Mouse (Mus musculus) heart, postnatal 10 days (tissue): ENCODE measurements around the gene Serpinb9. TPM values are rescaled to one million over a fixed set of nuclear protein-coding genes. Genes with fewer than 3 reads are reported as not detected.
"Not testable (repeated sequence)": the region's sequence is repeated elsewhere in the genome, so short reads cannot be mapped to it uniquely, and the experiment has no call there.

ENCODE experiments used
- DNase-seq, 2 experiments: peaks; one replicate each; pipeline ENCODE4 v3.0.0; 2021
- intact Hi-C: fragments of 180-260 bp; cut with DNase I; formaldehyde crosslinking; loops from one replicate; pipeline ENCODE4 v1.15.1; 2025
- total RNA-seq, 2 experiments: library from RNA; stranded (reverse); gene quantifications; 2 replicates each; pipeline ENCODE4 v1.2.3; 2021

The Serpinb9 gene
- total RNA-seq = 10 to 100 TPM in 1 of 2 experiments, 1 to 10 TPM in 1; 6.9 to 10.1 TPM

GRCm38 (mm10) chr13:33002950-33003349 is at the start of gene Serpinb9:
TSS of gene Serpinb9 (plus strand) at chr13:33003250.
- intact Hi-C loops = no loop called here
- no peak for DNase-seq

- DNase-seq = no peak
- intact Hi-C loops = no loop called here
These were observed 46.5 kb upstream of the Serpinb9 start for GRCm38 (mm10) chr13:32956537-32956936.

DNA sequence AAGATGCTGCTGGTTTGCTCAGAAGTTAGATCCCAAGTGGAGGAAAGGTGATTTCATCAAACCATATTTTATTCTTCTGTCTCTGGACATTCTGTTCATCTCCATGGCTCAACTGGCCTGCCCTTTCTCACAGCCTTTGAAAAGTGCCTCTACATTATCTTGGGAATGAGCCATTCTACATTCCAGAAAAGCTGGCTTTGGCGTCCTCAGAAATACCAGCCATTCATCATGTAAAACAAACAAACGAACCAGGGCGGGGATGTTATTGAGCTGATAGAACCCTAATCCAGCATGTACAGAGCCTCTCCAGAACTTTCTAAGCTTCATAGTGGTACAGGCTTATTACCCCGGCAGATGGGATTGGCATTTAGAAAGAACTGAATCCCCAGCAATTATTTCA is 45.1 kb upstream of the Serpinb9 start:
- DNase-seq = peak in 1 of 2 experiments; percentile 30
- intact Hi-C loops = no loop called here

- intact Hi-C loops, DNase-seq: not testable (repeated sequence)
These were observed 44.5 kb upstream of the Serpinb9 start for GRCm38 (mm10) chr13:32958521-32958920.

DNA sequence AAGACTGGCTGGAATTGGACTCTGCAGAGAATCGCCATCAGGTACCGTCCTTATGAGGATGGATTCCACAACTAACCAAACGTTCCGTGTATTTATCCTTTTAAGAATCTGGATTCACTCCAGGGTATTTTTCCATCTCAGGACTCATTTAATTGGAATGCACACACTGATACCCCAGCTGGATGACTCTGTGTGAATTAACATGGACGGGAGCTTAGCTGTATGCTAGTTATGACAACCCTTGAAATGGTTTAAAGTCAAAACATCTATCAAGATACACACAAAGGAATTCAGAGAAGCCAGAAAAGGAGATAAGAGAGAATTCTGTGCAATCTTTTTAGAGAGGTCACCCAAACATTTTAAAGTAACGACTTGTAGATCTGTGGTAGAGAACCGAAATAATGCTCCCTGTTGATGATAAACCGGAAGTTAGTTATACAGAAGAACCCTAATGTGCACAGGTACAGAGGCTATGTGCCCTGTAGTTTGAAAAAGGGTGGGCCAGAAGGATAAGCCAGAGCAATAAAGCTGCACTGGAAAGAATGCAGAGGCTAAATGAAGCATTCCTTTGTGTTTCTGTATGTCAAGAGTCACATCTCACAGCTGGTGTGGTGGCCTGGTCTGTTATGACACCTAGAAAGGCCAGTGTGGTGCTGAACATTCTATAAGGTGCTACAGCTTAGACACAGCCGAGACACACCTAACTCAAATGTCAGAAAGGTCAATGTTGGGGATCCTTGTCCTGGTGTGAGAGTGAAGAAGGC is 38.9 kb upstream of the Serpinb9 start:
- intact Hi-C loops = loop anchor here (2.0 kb wide), 1 partner anchor 51 kb away; no protein-coding TSS in a partner anchor
- no peak for DNase-seq

DNA sequence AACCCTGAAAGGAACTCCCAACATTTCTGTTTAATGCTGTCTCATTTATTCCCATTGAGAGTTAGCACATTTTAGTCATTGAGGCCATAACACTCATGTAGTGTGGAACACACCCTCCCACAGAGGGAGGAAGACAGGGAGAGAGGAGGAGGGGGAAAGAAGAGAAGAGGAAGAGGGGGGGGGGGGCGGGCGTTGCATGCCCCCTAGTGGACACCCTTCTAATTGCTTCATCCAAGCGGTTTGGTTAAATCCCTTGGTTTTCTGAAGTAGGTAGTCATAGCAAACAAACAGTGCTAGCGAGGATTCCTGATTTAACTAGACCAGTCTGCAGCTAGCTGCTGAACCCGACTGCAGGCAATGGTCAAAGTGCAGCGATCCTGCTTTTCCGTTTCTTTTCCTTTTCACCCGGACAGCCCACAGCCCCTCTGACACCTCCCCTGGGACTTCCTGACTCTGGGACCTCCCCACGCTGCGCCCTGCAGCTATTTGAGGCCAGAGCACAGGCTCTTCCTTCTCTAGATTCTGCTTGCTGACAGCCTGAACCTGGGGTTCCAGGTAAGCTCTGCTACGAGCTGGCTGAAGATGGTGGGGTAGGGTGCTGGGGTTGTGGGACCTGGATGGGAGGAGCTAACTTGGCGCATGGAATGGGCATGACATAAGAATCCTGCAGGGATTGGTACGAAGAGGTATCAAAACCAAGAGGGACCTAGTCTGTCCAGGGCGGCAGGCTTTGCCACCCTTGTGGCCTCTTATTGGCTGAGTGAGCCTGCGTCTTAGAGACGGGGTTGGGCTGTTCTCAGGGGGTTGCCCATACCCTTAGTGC is 37.9 kb upstream of the Serpinb9 start, which contains the start of gene Serpinb6b:
Gene Serpinb6b (plus strand): TSS at position 221 of the 823 bp plus-strand sequence.
- DNase-seq = peak; percentile 60 to 68
- intact Hi-C loops = loop anchor here (1.0 to 2.0 kb wide), 2 partner anchors 52 to 62 kb away; no protein-coding TSS in a partner anchor

GRCm38 (mm10) chr13:32966116-32966515 is 36.9 kb upstream of the Serpinb9 start:
- DNase-seq = peak in 1 of 2 experiments; percentile 18

DNA sequence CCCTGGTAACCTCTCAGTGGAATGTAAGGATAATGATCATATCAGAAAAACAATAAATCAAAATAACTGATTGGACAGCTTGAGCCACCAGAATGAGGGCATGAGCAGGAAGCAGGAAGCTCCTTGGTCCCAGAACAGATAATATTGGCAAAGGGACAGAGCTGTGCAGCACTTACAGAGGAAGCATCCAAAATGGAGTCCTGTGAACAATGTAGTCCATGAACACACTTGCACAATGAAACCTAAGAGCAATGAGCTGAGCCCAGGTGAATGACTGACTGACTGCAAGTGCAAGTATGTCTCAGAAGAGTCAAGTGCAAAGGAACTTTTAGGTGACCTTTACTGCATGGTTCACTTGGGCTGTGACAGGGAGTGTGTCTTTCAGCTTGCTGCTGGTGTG is 35.8 kb upstream of the Serpinb9 start:
- DNase-seq = no peak
- intact Hi-C loops = loop anchor here (2.0 kb wide), 1 partner anchor 108 kb away; no protein-coding TSS in a partner anchor

More at GRCm38 (mm10) chr13:32966116-32966515, 36.9 kb upstream of the Serpinb9 start:
- intact Hi-C loops = loop anchor here (2.0 kb wide), 1 partner anchor 109 kb away; no protein-coding TSS in a partner anchor

GRCm38 (mm10) chr13:32968353-32968984 is 34.6 kb upstream of the Serpinb9 start:
- intact Hi-C loops = no loop called here

GRCm38 (mm10) chr13:32968996-32969640 is 33.9 kb upstream of the Serpinb9 start:
- intact Hi-C loops = no loop called here
- DNase-seq = no peak

More at GRCm38 (mm10) chr13:32968353-32968984, 34.6 kb upstream of the Serpinb9 start:
- no peak for DNase-seq

GRCm38 (mm10) chr13:32969641-32970040 is 33.4 kb upstream of the Serpinb9 start:
- DNase-seq = no peak
- intact Hi-C loops = no loop called here

DNA sequence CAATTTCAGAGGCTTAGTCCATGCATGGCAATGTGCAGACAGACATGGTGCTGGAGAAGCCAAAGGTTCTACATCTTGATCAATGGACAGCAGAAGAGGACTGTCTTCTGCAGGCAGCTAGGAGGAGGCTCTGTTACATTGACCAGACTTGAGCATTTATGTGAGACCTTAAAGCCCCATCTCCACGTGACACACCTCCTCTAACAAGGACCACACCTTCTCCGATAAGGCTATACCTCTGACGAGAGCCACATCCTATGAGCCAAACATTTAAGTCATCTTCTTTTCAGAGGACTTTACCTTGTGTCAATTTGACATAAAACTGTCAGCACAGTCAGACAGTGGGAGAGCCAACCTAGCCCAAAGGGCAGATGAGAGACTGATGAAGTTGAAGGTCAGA is 32.3 kb upstream of the Serpinb9 start:
- no peak for DNase-seq
- intact Hi-C loops = no loop called here

DNA sequence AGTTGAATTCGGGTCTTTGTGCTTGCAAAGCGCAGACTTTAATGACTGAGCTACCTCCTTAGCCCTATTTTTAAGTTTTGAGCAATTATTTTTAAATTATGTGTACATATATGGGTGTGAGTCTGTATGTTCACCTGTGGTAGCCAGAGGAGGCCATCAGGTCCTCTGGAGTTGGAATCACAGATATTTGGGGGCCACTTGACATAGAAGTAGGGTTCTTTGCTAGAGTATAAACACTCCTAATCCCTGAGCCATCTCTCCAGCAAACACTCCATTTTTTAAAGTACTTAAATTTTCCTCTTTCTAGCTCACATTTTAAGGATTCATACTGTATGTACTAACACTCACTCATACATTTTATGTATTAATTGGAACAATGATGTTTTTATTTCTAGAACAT is 28.8 kb upstream of the Serpinb9 start:
- no peak for DNase-seq
- intact Hi-C loops = no loop called here

GRCm38 (mm10) chr13:32974889-32975460 is 28.1 kb upstream of the Serpinb9 start:
- intact Hi-C loops = no loop called here
- no peak for DNase-seq

DNA sequence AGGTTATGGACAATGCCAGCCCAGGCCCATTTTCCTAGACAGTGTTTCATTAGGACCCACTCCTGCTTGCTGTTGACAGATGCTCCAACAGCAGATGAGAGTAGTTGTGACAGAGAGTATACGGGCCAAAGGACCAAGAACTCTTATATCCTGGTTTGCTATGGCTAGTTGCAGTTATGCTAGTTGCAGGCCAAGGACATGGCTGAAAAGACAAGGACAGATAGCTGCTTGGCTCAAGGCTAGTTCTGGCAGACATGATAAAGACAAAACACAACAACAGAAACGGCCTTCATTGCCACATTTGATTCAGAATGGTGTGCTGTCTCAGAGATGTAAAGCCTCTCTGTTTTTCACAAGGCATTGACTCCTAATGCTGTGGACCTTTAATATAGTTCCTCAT is 27.3 kb upstream of the Serpinb9 start:
- intact Hi-C loops = no loop called here

DNA sequence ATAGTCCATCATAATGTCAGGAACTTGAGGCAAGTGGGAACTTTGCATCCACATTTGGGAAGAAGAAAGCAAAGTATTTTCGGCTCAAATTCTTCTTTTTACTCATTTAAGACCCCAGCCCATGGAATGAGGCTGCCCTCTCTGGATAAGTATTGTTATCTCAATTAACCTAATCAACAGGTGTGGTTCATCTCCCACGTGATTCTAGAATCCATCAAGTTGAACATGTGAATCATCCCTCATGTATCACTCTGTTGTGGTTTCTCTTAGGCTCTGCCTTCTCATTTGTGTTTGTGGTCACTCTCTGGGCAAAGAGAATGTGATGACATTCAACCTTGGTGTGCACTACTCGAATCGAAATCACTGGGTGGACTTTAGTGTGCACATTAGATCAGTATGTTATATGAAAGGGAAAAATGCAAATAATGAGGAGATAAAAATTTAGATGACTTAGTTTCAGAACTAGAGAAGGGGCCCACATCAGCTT is 20.5 kb upstream of the Serpinb9 start:
- no peak for DNase-seq
- intact Hi-C loops = no loop called here

More for the DNA sequence above, 27.3 kb upstream of the Serpinb9 start:
- DNase-seq = no peak

DNA sequence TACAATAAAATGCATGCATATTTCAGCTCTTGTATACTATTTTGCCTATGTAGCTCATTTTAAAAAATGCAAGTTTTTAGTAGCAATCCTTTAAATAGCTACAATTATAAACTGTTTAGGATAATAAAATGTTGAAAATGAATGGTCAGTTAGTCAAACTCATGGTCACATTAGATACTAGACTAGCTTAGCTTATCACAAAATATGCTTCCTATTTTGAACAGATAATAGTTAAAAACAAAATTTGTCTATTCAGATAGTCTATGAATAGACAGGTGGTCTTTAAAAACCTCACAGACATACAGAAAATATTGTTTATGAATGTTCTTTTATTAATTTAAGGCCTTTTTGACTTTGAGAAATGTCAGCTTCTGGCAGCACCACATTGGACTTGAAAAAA is 16.8 kb upstream of the Serpinb9 start:
- DNase-seq = no peak
- intact Hi-C loops = no loop called here

- intact Hi-C loops = no loop called here
- no peak for DNase-seq
These were observed 9.7 kb upstream of the Serpinb9 start for GRCm38 (mm10) chr13:32993152-32993893.

- DNase-seq = no peak
- intact Hi-C loops = no loop called here
These were observed 9.2 kb upstream of the Serpinb9 start for GRCm38 (mm10) chr13:32993894-32994242.
